Mouse (Mus musculus) right cerebral cortex, adult 18-20 months (tissue): ENCODE data around the gene Dph1.
"Not testable (repeated sequence)": the region's sequence is repeated elsewhere in the genome, so short reads cannot be mapped to it uniquely, and the experiment has no call there.

Experiments used
- DNase-seq: peaks from one replicate; pipeline ENCODE4 v3.0.0; 2022; ENCODE audit warnings: mixed read lengths

Gene Dph1

DNA sequence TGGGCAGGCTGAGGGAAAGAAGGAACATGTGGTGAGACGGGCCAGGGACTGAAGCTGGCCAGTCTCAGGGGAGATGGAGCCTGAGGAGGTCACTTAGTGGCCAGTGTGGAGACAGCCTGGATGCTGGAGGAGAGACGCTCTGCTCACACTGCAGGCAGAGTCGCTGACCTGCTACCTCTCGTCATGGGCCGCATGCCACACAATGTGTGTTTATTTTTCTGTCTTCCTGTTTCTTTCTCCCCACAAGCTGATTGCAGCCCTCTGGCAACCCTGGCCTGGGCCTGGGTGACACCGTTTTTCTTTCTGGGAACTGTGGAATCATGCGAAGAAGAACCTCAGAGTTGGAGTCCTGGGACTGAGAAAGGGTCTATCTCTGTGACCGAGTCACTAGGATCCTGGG is 10.7 kb upstream of the Dph1 start:
- no peak for DNase-seq

- DNase-seq = peak; percentile 89
Measured at GRCm38 (mm10) chr11:75200935-75201334, 9.9 kb upstream of the Dph1 start.

GRCm38 (mm10) chr11:75199951-75200350 is 8.9 kb upstream of the Dph1 start:
- DNase-seq = no peak

DNA sequence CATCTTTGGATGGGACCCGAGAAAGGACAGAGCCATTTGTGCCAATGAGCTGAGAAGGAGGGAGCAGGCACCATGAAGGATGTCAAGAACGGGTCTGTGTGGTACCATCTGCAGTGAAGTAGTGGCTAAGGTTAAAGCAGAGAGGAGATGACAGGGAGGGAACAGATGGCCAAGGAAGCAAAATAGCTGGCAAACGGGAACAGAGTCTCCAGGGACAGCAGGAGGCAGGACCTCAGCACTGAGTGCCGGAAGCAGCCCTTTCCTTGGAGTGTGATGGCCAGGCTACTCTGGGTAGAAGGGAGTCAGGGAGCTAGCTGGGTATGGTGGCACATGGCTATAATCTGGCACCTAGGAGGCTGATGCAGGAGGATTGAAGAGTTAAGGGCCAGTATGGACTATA is 7.8 kb upstream of the Dph1 start:
- DNase-seq = no peak

- no peak for DNase-seq
Measured at GRCm38 (mm10) chr11:75197956-75198355, 6.9 kb upstream of the Dph1 start.

DNA sequence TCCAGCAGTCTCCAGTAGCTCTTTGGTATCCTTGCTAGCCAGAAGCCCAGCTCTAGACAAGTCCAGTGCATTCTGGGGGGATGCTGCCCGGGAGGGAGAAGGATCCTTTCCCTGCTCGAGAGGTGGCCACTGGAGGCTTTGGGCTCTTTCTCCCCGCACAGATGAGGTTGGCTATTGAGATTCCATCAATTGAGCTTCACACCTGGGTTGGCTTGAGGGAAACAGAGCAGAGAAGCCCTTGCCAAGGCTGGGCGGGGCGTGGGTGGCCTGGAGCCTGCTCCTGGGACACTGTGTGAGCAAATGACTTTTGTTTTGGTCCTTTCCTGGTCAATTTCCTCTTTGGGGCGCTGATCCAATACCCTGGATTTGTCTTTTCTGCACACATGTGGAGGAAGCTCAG is 5.1 kb upstream of the Dph1 start:
- no peak for DNase-seq

DNA sequence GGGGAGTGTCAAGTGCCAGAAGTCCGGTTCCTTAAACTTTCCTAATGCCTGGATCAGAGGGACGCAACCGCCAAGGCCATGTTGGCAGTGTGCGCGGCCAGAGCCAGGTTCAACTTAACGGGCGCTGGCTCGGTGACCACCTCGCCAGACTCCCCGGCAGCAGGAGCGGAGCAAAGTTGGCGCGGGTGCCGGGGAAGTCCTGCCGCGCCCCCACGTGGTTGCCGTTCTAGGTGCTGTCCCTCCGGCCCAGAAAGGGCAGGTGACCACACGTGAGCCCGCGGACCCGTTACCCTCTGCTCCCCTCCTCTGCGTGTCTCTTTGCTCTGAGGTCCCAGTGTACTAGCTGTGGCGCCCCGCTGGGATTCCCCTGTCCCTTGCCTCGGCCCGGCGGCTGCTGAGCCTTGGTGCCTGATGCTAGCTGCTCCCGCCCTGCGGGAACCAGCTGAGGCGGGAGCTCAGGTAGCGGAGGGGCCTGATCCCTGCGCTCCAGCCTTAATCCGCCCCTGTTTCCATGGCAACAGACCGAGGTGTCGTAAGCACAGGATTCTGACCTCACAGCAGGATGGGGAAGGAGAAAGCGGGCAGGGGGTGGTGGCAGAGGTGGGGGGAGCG is 3.9 kb upstream of the Dph1 start:
- peak; percentile 65 for DNase-seq

GRCm38 (mm10) chr11:75194121-75194849 is 3.2 kb upstream of the Dph1 start:
- no peak for DNase-seq

GRCm38 (mm10) chr11:75193256-75194071 is 2.4 kb upstream of the Dph1 start, which contains the start of gene Rtn4rl1:
TSS of gene Rtn4rl1 (plus strand) at chr11:75193783.
- peak; percentile 78 for DNase-seq

GRCm38 (mm10) chr11:75192336-75193214 is 1.5 kb upstream of the Dph1 start:
- peak; percentile 77 for DNase-seq

GRCm38 (mm10) chr11:75191841-75192240 is 800 bp upstream of the Dph1 start:
- DNase-seq = no peak

DNA sequence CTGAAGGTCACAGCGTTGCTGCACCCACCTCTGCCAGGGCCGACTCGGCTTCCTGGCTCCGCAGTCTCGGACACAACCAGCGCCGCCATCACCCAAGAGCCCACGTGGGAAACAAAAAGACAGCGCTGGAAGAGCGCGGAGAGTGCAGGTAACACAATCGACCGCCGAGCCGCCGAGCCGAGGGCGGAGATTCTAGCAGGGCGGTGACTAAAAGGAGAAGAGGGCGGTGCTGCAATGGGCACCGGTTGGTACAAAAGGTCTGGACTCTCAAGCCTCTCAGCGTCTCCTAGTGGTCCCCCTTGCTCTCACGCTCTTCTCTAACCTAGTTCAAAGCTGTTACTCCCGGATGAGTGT is 693 bp downstream of the Dph1 start:
- DNase-seq = peak; percentile 88

GRCm38 (mm10) chr11:75189713-75190370 is 1.2 kb downstream of the Dph1 start:
- no peak for DNase-seq

DNA sequence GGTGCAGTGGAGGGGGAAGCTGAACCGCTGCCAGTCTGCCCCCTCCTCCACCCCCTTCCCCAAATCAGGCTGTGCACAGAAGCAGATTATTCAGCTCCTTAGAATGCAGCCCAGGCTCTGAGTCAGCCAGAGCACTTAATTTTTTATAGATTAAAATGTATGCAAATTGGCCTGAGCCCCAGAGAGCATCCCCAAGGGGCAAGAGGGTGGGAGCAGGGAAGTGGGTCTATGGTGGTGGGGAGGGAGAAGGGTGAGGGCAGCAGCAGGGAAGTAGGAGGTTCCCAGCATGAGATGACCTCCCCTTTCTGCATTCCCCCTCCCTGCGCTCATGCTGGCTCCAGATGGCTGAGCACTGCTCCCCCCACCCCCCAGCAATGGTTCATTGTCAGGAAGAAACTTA is 6.1 kb downstream of the Dph1 start:
- no peak for DNase-seq

DNA sequence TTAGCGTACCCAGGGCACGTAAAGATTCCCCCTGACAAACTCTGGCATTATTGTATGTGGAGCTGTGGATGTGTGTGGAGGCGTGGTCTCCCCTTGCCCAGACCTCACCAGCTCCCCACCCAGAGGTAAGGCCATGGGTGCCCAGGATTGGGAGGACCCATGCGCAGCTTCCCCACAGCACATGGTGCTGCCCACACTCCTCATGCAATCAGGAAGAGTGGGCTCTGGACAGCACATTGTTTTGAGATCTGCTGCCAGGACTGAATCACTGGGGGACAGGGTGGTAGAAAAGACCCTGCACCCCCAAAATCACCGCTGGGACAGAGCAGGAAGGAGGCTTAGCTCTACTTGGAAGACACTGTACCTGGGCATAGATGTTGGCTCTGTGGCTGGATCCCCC is 6.5 kb downstream of the Dph1 start:
- DNase-seq = peak; percentile 71

DNA sequence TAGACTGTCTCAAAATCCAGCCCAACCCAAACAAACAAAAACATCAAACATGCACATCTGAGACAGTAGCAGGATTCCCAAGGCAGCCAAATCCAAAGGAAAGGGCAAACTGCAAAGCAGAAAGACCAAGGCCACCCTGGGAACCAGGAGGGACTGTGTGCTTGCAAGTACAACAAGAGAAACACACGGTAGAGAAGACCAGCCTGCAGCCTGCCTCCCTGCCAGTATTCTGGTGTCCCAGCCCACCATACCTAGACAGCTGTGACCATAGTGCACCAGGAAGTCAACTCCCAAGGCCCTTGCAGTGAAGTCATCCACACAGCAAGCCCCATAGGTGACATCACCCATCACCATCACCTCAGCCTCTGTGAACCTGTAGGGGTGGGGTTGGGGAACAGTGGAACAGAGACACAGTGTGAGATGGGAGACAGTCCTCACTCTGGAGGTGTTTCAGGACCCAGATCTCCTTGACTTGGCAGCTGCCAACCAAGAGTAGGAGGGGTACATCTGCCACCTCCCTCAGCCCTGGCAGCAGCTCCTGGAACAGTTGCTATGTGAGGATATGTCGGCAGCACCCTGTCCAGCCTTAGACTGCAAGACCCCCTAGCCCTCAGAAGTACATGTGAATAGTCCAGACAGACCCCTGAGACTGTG is 7.0 kb downstream of the Dph1 start:
- peak; percentile 89 for DNase-seq

- DNase-seq = peak; percentile 91
Measured at GRCm38 (mm10) chr11:75178672-75179208, 12.3 kb downstream of the Dph1 start, which contains the start of gene Ovca2. TSS of gene Ovca2 (minus strand) at chr11:75178835.

DNA sequence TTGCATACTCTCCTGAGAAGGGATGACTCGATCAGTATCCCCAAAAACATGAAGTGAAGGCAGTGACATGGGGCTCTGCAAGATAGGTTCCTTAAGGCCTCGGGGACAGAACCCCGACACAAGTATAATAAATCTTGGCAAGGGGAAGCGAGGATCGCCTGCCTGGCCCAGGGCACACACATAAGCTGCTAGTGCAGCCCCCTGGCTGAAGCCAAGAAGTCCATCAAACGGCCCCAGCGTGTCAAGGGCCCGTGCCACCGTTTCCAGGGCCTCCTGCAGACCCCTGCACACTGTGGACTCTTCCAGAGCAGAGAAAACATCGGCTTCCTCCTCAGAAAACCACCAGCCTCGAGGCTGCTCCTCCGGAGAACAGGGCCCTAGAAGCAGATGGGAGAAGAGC is 13.0 kb downstream of the Dph1 start:
- no peak for DNase-seq

DNA sequence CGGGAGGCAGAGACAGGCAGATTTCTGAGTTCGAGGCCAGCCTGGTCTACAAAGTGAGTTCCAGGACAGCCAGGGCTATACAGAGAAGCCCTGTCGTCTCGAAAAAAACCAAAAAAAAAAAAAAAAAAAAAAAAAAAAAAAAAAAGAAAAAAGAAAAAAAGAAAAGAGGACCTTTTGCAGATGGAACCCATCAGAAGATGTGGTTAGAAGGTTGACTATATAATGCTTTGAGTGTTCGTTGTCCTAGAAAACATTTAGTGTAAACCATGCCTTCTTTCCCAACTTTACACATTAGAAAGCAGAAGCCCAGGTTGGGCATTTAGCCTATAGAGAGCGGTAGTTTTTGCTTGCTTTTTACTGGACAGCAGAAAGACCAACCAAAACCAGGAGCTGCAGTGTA is 16.5 kb downstream of the Dph1 start:
- DNase-seq = not testable (repeated sequence)

DNA sequence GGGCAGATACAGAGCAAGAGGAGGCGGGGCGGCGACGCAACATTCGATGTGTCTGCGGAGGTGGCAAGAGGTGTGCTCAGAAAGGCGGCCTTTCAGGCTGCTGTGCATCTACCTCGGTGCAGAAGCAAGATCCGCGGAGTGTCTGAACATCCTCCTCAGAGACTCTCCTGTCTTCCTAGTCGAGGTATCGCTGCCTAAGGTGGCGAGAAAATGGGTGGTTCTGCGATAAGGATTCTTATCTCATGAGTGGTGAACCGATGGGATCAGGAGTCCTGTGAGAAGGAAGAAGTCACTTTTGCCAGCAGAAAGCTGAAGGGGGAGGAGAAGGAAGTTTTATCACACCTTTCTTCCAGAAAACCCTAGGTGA is 17.3 kb downstream of the Dph1 start:
- DNase-seq = no peak

DNA sequence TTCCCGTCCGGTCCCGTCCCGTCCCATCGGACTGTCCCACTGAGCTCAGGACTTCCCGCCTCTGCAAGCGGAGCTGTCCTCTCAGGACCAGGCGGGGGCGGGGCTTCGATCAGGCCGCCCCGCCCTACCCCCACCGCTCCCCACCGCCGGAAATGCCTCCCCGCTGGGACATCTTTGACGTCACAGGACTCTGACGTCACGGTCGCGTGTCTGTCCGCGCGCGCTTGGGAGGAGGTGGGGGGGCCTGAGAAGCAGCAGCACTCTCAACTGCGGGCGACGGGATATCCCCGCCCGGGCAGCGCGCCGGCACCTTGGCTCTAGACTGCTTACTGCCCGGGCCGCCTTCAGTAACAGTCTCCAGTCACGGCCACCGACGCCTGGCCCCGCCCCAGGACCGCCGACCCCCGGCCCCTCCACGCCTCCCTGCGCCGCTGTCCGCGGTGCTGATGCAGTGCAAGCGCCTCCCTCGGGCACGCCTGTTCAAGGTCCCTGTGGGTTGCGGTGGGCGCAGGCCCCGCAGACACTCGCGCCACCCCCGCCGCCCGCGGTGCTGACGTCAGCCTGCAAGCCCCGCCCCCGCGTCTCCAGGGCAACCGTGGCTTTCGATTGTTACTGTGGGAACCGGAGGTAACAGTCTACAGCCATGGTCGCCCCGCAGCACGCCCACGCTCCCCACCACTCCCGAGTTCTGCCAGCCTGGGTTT is 17.8 kb downstream of the Dph1 start:
- peak; percentile 96 for DNase-seq
